Mouse (Mus musculus) ES-Bruce4 (cell line): ENCODE data around the gene Hdac9.

Source experiments
- CTCF ChIP-seq: IDR thresholded peaks from one replicate; pipeline ENCODE4 v1.8.1; 2011; ENCODE audit warnings: low read depth, low read length
- POLR2A ChIP-seq: IDR thresholded peaks from one replicate; pipeline ENCODE4 v1.8.1; 2011; ENCODE audit warnings: low read length; ENCODE audit not compliant: insufficient read depth

DNA sequence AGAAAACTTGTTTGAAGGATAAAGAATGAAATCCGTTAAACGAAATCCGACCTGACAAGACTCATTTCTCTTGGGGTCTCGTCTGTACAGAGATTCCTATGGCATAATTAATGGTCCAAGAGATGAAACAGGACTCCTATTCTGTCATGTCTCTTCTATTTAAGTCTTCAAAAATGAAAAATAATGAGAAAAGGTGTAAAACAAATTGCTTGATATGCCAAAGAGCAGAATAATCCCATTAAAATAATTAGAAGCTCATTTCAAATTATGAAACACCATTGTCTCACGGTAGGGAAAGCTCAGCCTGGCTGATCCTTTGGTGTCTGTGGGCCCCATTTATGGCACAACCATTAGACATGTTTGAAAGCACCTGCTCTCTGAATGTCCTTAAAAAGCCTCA lies 142.8 kb downstream of the Hdac9 start:
- TF ChIP-seq CTCF: no peak
- no peak for TF ChIP-seq POLR2A
